Mouse (Mus musculus): ENCODE measurements around the gene Slc35b3.

DNA sequence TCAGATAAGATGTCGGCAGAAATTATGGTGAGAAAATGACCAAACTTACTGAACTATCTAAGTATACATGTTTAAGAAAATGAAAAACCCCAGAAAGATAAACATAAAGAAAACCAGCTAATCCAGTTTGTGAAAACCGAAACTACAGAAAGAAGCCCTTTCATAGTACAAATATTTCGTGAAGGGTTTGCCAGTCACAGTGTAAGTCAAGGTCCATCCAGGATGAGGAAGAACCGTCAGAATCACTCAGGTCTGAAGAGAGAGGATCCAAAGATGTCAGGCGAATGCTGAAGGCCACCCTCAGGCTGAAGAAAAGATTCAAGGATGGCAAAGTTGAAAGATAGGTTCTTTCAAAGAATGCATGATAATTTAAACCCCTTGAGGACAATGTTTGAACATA, 23.1 kb upstream of the Slc35b3 start:
- no peak for TF ChIP-seq EP300 (IDR thresholded peaks at IDR 0.05; ENCODE audit: low read depth in 1 of 2, low read length in 2 of 2)
- no peak for TF ChIP-seq CTCF (IDR thresholded peaks at IDR 0.05 in 2 of 3, conservative IDR thresholded peaks at IDR 0.05 in 1 of 3; ENCODE audit: control insufficient read depth in 1 of 3, insufficient read depth in 1 of 3, low read depth in 2 of 3, low read length in 3 of 3, poor library complexity in 1 of 3, severe bottlenecking in 1 of 3)
- no peak for TF ChIP-seq ZC3H11A (IDR thresholded peaks at IDR 0.05; ENCODE audit: low read depth, low read length)
- no peak for TF ChIP-seq POLR2A (IDR thresholded peaks at IDR 0.05; ENCODE audit: control insufficient read depth in 1 of 2, insufficient read depth in 1 of 2, low read depth in 1 of 2, low read length in 2 of 2, poor library complexity in 1 of 2)
- TF ChIP-seq ZNF384 (IDR thresholded peaks at IDR 0.05; ENCODE audit: low read depth, low read length): no peak
- no peak for TF ChIP-seq MAX (IDR thresholded peaks at IDR 0.05; ENCODE audit: low read length)
- no peak for TF ChIP-seq SIN3A (IDR thresholded peaks at IDR 0.05; ENCODE audit: low read length)
- TF ChIP-seq MXI1 (IDR thresholded peaks at IDR 0.05; ENCODE audit: low read depth, low read length): no peak
- no peak for TF ChIP-seq GABPA (IDR thresholded peaks at IDR 0.05; ENCODE audit: low read depth, low read length)
- no peak for TF ChIP-seq JUND (IDR thresholded peaks at IDR 0.05; ENCODE audit: low read depth, low read length)

Measured in MEL (cell line).